Comparison of ENCODE assay signal across 1 mouse cellular context in genomic region chr14:45495810-45496209, GRCm38 (mm10). TPM values are rescaled to one million over a fixed set of nuclear protein-coding genes. Genes with fewer than 3 reads are reported as not detected.
"Had no signal": no experiment of that assay in that cellular context is flagged by ENCODE, and none has a peak within 500 bp of the region (broad histone marks: within the 10 kb centered on the region; RNA-seq: fewer than 3 reads in every experiment).

No protein-coding gene starts in this region.

RNA-seq across cellular contexts. Expression of gene Fermt2, which starts 34.1 kb away (rescaled TPM):
- total RNA-seq: neutrophil, adult 5-6 weeks had no signal
